Mouse (Mus musculus) small intestine, adult 10 weeks (tissue): ENCODE measurements around the gene Atr. TPM values are rescaled to one million over a fixed set of nuclear protein-coding genes. Genes with fewer than 3 reads are reported as not detected.

Experiments used
- polyA plus RNA-seq: library from polyadenylated mRNA; stranded (reverse); fragments of 350-450 nt; fragmentation: Illumina TruSeq; extraction: RNeasy Lipid Tissue Mini Kit (QIAGEN cat#74804); gene quantifications from one replicate; pipeline ENCODE4 v1.2.3, GENCODE M21; 2014; ENCODE audit warnings: low replicate concordance

Atr gene
- 12.3 TPM for polyA plus RNA-seq

GRCm38 (mm10) chr9:95857414-95858026 lies at the start of gene Atr:
TSS of gene Atr (plus strand) at chr9:95857597.

GRCm38 (mm10) chr9:95844825-95845460 lies 12.5 kb upstream of the Atr start, which contains the start of gene Pls1:
TSS of gene Pls1 (minus strand) at chr9:95845311.

GRCm38 (mm10) chr9:95954585-95955461 lies 97.4 kb downstream of the Atr start, which contains the start of gene Xrn1:
TSS of gene Xrn1 (plus strand) at chr9:95954760.

Other genes starting within 250 kb of the Atr start
- 0.33 TPM for gene Pcolce2, start 220.0 kb upstream of the Atr start, polyA plus RNA-seq
- gene Trpc1, start 107.2 kb upstream of the Atr start, polyA plus RNA-seq: 3.5 TPM
- 2,677 TPM for gene Pls1, start 12.3 kb upstream of the Atr start, polyA plus RNA-seq
- gene Xrn1, start 97.2 kb downstream of the Atr start, polyA plus RNA-seq: 23.8 TPM